Mouse (Mus musculus): ENCODE measurements around the gene Ubap2l. TPM values are rescaled to one million over a fixed set of nuclear protein-coding genes. Genes with fewer than 3 reads are reported as not detected.

The Ubap2l gene
- total RNA-seq, 4 experiments from 2014 or later, result 77.3 to 99.8 (median 88.6) TPM

- DNase-seq (ENCODE audit: low spot score in 2 of 2), result no peak
Measured at GRCm38 (mm10) chr3:89968509-89968908, 83.9 kb downstream of the Ubap2l start.

GRCm38 (mm10) chr3:89966946-89967345 lies 85.5 kb downstream of the Ubap2l start:
- no peak for DNase-seq (ENCODE audit: low spot score in 2 of 2)

GRCm38 (mm10) chr3:89965972-89966371 lies 86.5 kb downstream of the Ubap2l start:
- DNase-seq (ENCODE audit: low spot score in 2 of 2), result no peak

- DNase-seq (ENCODE audit: low spot score in 2 of 2), result no peak
Measured at GRCm38 (mm10) chr3:89965557-89965956, 86.9 kb downstream of the Ubap2l start.

GRCm38 (mm10) chr3:89963926-89964739 lies 88.3 kb downstream of the Ubap2l start:
- DNase-seq (ENCODE audit: low spot score in 2 of 2), result peak in 1 of 2 experiments; percentile 31

GRCm38 (mm10) chr3:89963221-89963763 lies 89.1 kb downstream of the Ubap2l start, which contains the start of gene Atp8b2:
TSS of gene Atp8b2 (minus strand) at chr3:89963508.
- DNase-seq (ENCODE audit: low spot score in 2 of 2), result peak; percentile 6 to 24

- no peak for DNase-seq (ENCODE audit: low spot score in 2 of 2)
Measured at GRCm38 (mm10) chr3:89962751-89963220, 89.6 kb downstream of the Ubap2l start.

- peak in 1 of 2 experiments; percentile 32 for DNase-seq (ENCODE audit: low spot score in 2 of 2)
Measured at GRCm38 (mm10) chr3:89962059-89962750, 90.2 kb downstream of the Ubap2l start.

GRCm38 (mm10) chr3:89961436-89961835 lies 91.0 kb downstream of the Ubap2l start:
- DNase-seq (ENCODE audit: low spot score in 2 of 2), result no peak

- DNase-seq (ENCODE audit: low spot score in 2 of 2), result peak; percentile 75 to 83
Measured at GRCm38 (mm10) chr3:89960469-89960868, 92.0 kb downstream of the Ubap2l start.

- DNase-seq (ENCODE audit: low spot score in 2 of 2), result no peak
Measured at GRCm38 (mm10) chr3:89959435-89959834, 93.0 kb downstream of the Ubap2l start.

- no peak for DNase-seq (ENCODE audit: low spot score in 2 of 2)
Measured at GRCm38 (mm10) chr3:89957880-89958279, 94.5 kb downstream of the Ubap2l start.

- DNase-seq (ENCODE audit: low spot score in 2 of 2), result no peak
Measured at GRCm38 (mm10) chr3:89956177-89956971, 96.1 kb downstream of the Ubap2l start.

- DNase-seq (ENCODE audit: low spot score in 2 of 2), result peak; percentile 47 to 59
Measured at GRCm38 (mm10) chr3:89953420-89953819, 99.0 kb downstream of the Ubap2l start.

Small RNA genes within 50 kb of the gene (microRNA-seq; reads per million reads assigned to microRNA genes)
- gene Mir190b, result 52.4 reads per million, percentile 42 among the genes with 10 or more reads in this experiment
- gene Mir7669, result not detected

Other genes starting within 250 kb of the Ubap2l start
- 1 to 10 TPM; 2.8 to 3.8 (median 3.3) TPM for gene She, start 221.3 kb downstream of the Ubap2l start, total RNA-seq (2022)
- gene Il6ra, start 139.4 kb downstream of the Ubap2l start, total RNA-seq (2022), result 10 to 100 TPM in 1 of 4 experiments, 1 to 10 TPM in 3; 1.6 to 11.5 (median 2.8) TPM
- 1 to 10 TPM; 3.3 to 6.0 (median 4.3) TPM for gene Atp8b2, start 89.1 kb downstream of the Ubap2l start, total RNA-seq (2022)
- gene Hax1, start 53.8 kb downstream of the Ubap2l start, total RNA-seq (2022), result 10 to 100 TPM; 47.1 to 65.2 (median 51.5) TPM
- 100 to 1,000 TPM in 3 of 4 experiments, 10 to 100 TPM in 1; 99.6 to 117 (median 106) TPM for gene 4933434E20Rik, start 992 bp downstream of the Ubap2l start, total RNA-seq (2022)
- gene Tpm3, start 20.0 kb upstream of the Ubap2l start, total RNA-seq (2022), result 100 to 1,000 TPM; 385 to 462 (median 429) TPM
- gene Nup210l, start 51.5 kb upstream of the Ubap2l start, total RNA-seq (2022), result under 1 TPM in 2 of 4 experiments, not detected in 2; 0.05 to 0.10 TPM
- gene Rps27, start 161.0 kb upstream of the Ubap2l start, total RNA-seq (2022), result 1,000 to 10,000 TPM; 1,066 to 1,242 (median 1,083) TPM
- gene Rab13, start 161.1 kb upstream of the Ubap2l start, total RNA-seq (2022), result 10 to 100 TPM in 1 of 4 experiments, 1 to 10 TPM in 3; 5.7 to 11.6 (median 8.8) TPM
- 10 to 100 TPM; 67.8 to 75.4 (median 71.8) TPM for gene Jtb, start 179.0 kb upstream of the Ubap2l start, total RNA-seq (2022)
- gene Creb3l4, start 190.9 kb upstream of the Ubap2l start, total RNA-seq (2022), result not detected
- 10 to 100 TPM; 37.8 to 46.4 (median 43.6) TPM for gene Slc39a1, start 195.5 kb upstream of the Ubap2l start, total RNA-seq (2022)
- 10 to 100 TPM; 15.3 to 21.7 (median 16.5) TPM for gene Crtc2, start 201.5 kb upstream of the Ubap2l start, total RNA-seq (2022)
- 100 to 1,000 TPM in 1 of 4 experiments, 10 to 100 TPM in 3; 76.0 to 106 (median 85.8) TPM for gene Dennd4b, start 212.6 kb upstream of the Ubap2l start, total RNA-seq (2022)
- 10 to 100 TPM; 55.0 to 69.8 (median 62.6) TPM for gene Gatad2b, start 240.6 kb upstream of the Ubap2l start, total RNA-seq (2022)

All from gastrocnemius, adult 8-10 months (tissue).